Mouse (Mus musculus): ENCODE measurements around the gene Ralgps1. TPM values are rescaled to one million over a fixed set of nuclear protein-coding genes. Genes with fewer than 3 reads are reported as not detected.
"Not testable (repeated sequence)": the region's sequence is repeated elsewhere in the genome, so short reads cannot be mapped to it uniquely, and the experiment has no call there.

Ralgps1 gene
- polyA plus RNA-seq, 2 experiments, result 3.5 to 5.4 TPM

DNA sequence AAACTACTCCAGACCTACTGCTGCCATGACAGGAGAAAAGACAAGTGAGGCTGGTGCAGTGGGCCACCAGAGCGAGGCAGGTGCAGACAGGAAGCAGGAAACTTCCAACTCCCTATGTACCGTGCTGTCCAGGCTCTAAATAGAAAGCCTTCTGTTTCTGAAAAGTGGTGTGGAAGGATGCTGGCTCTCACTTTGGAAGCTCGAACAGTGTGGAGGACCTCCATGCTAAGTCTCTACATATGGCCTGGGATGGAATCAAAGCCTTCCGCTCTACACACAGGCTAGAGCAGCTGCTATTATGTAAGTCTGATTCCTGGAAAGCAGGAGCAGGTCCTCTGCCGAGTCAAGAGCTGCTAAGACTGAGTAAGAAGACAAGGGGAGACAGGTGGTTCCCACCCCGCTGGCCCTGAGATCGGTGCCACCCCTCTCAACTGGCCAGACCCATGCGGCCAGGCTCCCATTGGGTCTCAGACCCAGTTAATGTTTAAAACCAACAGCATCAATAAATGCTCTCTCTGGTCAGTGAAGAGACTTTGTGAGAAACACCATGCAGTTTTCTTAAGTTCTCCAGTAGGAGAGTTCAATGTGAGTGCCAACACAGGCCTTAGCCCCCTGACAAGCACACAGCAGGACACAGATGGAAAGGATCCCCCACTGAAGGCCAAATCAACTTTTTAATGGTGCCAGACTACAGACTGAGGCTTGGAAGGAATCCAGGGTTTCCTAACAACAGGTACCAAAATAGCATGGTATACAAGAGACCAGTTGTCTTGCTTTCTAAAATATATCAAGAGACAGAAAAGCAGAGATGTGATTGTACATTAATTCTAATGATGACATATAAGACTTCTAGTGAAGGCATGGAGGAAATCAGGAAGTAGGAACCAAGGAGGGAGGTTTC, 280.4 kb downstream of the Ralgps1 start:
- H3K9me3 ChIP-seq (ENCODE audit: control insufficient read depth, low read length), result no peaks in the 10 kb centered on the region
- no peak overlapping the region for H3K9ac ChIP-seq (ENCODE audit: low read depth, low read length, severe bottlenecking)
- 88% methylated on average over 8 of the region's 8 CpGs for WGBS
- no peak for DNase-seq (ENCODE audit: low spot score)
- no peak for TF ChIP-seq POLR2A (IDR thresholded peaks at IDR 0.05; ENCODE audit: borderline replicate concordance, extremely low read depth, insufficient read depth, insufficient read length)
- H3K4me1 ChIP-seq (ENCODE audit: control insufficient read depth, insufficient read depth, low read length), result peaks cover 3% of the 10 kb centered on the region; the same call in 1 of the 2 replicates
- H3K4me3 ChIP-seq (replicated peaks; ENCODE audit: low read length), result no peak overlapping the region
- H3K4me2 ChIP-seq (replicated peaks; ENCODE audit: low read depth, low read length, severe bottlenecking), result no peak overlapping the region
- H3K36me3 ChIP-seq (ENCODE audit: control insufficient read depth, insufficient read depth, low read length), result no peaks in the 10 kb centered on the region
- H3K27ac ChIP-seq (replicated peaks; ENCODE audit: low read depth, low read length), result no peak overlapping the region
- no peak; the same call in 1 of the 2 replicates for ATAC-seq (ENCODE audit: low FRiP score, low read depth)
- no peaks in the 10 kb centered on the region for H3K27me3 ChIP-seq (ENCODE audit: control insufficient read depth, insufficient read depth, low read length)

GRCm38 (mm10) chr2:33090033-33090400, 281.3 kb downstream of the Ralgps1 start:
- not testable (repeated sequence) for H3K4me1 ChIP-seq (ENCODE audit: control insufficient read depth, insufficient read depth, low read length); H3K36me3 ChIP-seq (ENCODE audit: control insufficient read depth, insufficient read depth, low read length); H3K27me3 ChIP-seq (ENCODE audit: control insufficient read depth, insufficient read depth, low read length); H3K4me2 ChIP-seq (replicated peaks; ENCODE audit: low read depth, low read length, severe bottlenecking); H3K4me3 ChIP-seq (replicated peaks; ENCODE audit: low read length); ATAC-seq (ENCODE audit: low FRiP score, low read depth); H3K27ac ChIP-seq (replicated peaks; ENCODE audit: low read depth, low read length); H3K9ac ChIP-seq (ENCODE audit: low read depth, low read length, severe bottlenecking); H3K9me3 ChIP-seq (ENCODE audit: control insufficient read depth, low read length); DNase-seq (ENCODE audit: low spot score)
- 75% methylated on average over 1 of the region's 1 CpGs for WGBS

DNA sequence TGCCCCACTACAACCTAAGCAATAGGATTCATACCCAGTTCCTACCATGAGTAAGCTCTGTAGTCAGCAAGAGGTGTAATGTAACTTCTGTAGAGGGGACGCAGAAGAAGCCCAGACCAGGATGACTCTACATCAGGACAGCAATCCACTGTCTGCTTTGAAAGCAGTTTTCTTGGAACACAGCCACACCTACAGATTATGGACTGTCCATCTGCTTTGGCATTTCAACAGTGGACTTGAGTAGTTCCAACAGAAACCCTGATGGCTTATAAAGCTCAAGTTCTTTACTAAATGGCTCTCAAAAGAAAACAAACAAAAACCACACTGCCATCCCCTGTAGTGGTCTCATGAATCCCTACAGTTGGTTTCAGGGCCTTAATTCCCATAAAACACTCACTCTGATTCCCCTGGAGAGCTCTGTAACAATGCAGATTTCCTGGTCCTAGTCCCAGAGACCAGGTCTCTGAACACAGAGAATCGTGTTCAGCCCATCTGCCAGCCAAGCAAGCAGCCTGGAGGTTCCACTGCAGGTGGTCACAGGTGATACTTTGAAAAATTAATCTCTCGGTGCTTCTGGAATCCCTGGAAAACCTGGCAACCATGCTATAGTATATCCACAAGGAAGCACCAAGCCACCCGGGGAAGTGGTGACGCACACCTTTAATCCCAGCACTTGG, 281.8 kb downstream of the Ralgps1 start:
- DNase-seq (ENCODE audit: low spot score) (no peak), ATAC-seq (ENCODE audit: low FRiP score, low read depth) (no peak)
- Histone ChIP-seq H3K4me1 (ENCODE audit: control insufficient read depth, insufficient read depth, low read length) (no peaks in the 10 kb centered on the region), H3K27me3 (ENCODE audit: control insufficient read depth, insufficient read depth, low read length) (no peaks in the 10 kb centered on the region), H3K4me3 (replicated peaks; ENCODE audit: low read length) (no peak overlapping the region), H3K27ac (replicated peaks; ENCODE audit: low read depth, low read length) (no peak overlapping the region), H3K9me3 (ENCODE audit: control insufficient read depth, low read length) (no peaks in the 10 kb centered on the region), H3K36me3 (ENCODE audit: control insufficient read depth, insufficient read depth, low read length) (no peaks in the 10 kb centered on the region), H3K9ac (ENCODE audit: low read depth, low read length, severe bottlenecking) (no peak overlapping the region), H3K4me2 (replicated peaks; ENCODE audit: low read depth, low read length, severe bottlenecking) (no peak overlapping the region)
- WGBS, result 81% methylated on average over 5 of the region's 5 CpGs
- TF ChIP-seq POLR2A (IDR thresholded peaks at IDR 0.05; ENCODE audit: borderline replicate concordance, extremely low read depth, insufficient read depth, insufficient read length), result no peak

DNA sequence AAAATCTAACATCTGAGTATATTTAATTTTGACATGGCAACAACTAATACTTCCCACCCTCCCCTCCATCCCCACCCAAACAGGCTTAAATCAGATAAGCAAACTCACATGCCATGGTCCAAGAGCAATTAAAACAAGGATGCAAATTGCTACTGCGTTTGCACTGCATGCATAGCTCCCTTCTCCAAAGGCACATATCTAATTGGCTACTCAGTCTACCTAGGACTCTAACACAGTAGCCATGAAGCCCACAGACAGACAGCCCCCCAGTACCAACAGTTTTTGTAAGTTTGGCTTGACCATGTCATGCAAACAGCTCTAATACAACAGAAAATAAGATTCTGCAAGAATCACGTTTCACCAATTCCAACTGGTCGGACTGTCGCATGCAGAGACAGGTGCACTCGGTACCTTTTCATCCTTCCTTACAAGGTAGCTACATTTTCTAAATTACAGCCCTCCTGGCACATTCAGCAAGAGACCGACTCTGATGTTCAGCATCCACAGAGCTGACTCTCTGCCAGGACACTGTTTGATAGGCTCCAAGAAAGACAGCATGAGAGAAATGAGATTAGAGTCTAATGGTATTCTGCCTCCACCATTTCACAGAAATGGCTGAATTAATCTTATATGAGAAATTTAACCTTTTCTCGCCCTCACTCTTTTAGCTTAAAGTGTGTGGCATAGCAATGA, 284.5 kb downstream of the Ralgps1 start:
- Histone ChIP-seq H3K36me3 (ENCODE audit: control insufficient read depth, insufficient read depth, low read length) (no peaks in the 10 kb centered on the region), H3K9ac (ENCODE audit: low read depth, low read length, severe bottlenecking) (no peak overlapping the region), H3K4me3 (replicated peaks; ENCODE audit: low read length) (no peak overlapping the region), H3K4me1 (ENCODE audit: control insufficient read depth, insufficient read depth, low read length) (no peaks in the 10 kb centered on the region), H3K4me2 (replicated peaks; ENCODE audit: low read depth, low read length, severe bottlenecking) (no peak overlapping the region), H3K9me3 (ENCODE audit: control insufficient read depth, low read length) (no peaks in the 10 kb centered on the region), H3K27ac (replicated peaks; ENCODE audit: low read depth, low read length) (no peak overlapping the region), H3K27me3 (ENCODE audit: control insufficient read depth, insufficient read depth, low read length) (no peaks in the 10 kb centered on the region)
- 74% methylated on average over 7 of the region's 7 CpGs for WGBS
- TF ChIP-seq POLR2A (IDR thresholded peaks at IDR 0.05; ENCODE audit: borderline replicate concordance, extremely low read depth, insufficient read depth, insufficient read length), result no peak
- DNase-seq (ENCODE audit: low spot score) (no peak), ATAC-seq (ENCODE audit: low FRiP score, low read depth) (no peak)

GRCm38 (mm10) chr2:33086016-33086596, 285.2 kb downstream of the Ralgps1 start:
- Histone ChIP-seq H3K27me3 (ENCODE audit: control insufficient read depth, insufficient read depth, low read length) (no peaks in the 10 kb centered on the region), H3K4me2 (replicated peaks; ENCODE audit: low read depth, low read length, severe bottlenecking) (no peak overlapping the region), H3K9ac (ENCODE audit: low read depth, low read length, severe bottlenecking) (no peak overlapping the region), H3K36me3 (ENCODE audit: control insufficient read depth, insufficient read depth, low read length) (no peaks in the 10 kb centered on the region), H3K4me3 (replicated peaks; ENCODE audit: low read length) (no peak overlapping the region), H3K9me3 (ENCODE audit: control insufficient read depth, low read length) (no peaks in the 10 kb centered on the region), H3K27ac (replicated peaks; ENCODE audit: low read depth, low read length) (no peak overlapping the region), H3K4me1 (ENCODE audit: control insufficient read depth, insufficient read depth, low read length) (no peaks in the 10 kb centered on the region)
- ATAC-seq (ENCODE audit: low FRiP score, low read depth) (no peak), DNase-seq (ENCODE audit: low spot score) (no peak)
- WGBS, result 50% methylated on average over 7 of the region's 7 CpGs
- no peak for TF ChIP-seq POLR2A (IDR thresholded peaks at IDR 0.05; ENCODE audit: borderline replicate concordance, extremely low read depth, insufficient read depth, insufficient read length)

All from limb, embryonic 14.5 days (tissue).